Mouse (Mus musculus) intestine, postnatal 0 days (tissue): ENCODE data around the gene Grik4. TPM values are rescaled to one million over a fixed set of nuclear protein-coding genes. Genes with fewer than 3 reads are reported as not detected.

Experiments used
- ATAC-seq: fragments of 200-750 bp; cut with Nextera tagmentation; 2 replicates; pipeline ENCODE4 v1.8.0; 2017; ENCODE audit warnings: mild to moderate bottlenecking, moderate TSS enrichment, moderate library complexity
- H3K27ac ChIP-seq: fragments of 300-500 bp; sonication (generic); 2 replicates; pipeline ENCODE4 v1.5.1; 2014; ENCODE audit warnings: mild to moderate bottlenecking, low read depth, low read length, moderate library complexity
- H3K27me3 ChIP-seq: fragments of 300-500 bp; sonication (generic); replicated peaks from 2 replicates; pipeline ENCODE4 v1.6.1; 2014; ENCODE audit warnings: low read length, mixed read lengths; ENCODE audit not compliant: control insufficient read depth, insufficient read depth
- H3K36me3 ChIP-seq: fragments of 300-500 bp; sonication (generic); 2 replicates; pipeline ENCODE4 v1.6.1; 2014; ENCODE audit warnings: mild to moderate bottlenecking, moderate library complexity; ENCODE audit not compliant: control insufficient read depth, insufficient read depth
- H3K4me1 ChIP-seq: fragments of 300-500 bp; sonication (generic); replicated peaks from 2 replicates; pipeline ENCODE4 v1.6.1; 2014; ENCODE audit warnings: antibody characterized with exemption, low read length, mixed read lengths; ENCODE audit not compliant: control insufficient read depth, insufficient read depth
- H3K4me2 ChIP-seq: fragments of 300-500 bp; sonication (generic); replicated peaks from 2 replicates; pipeline ENCODE4 v1.6.1; 2014; ENCODE audit warnings: low read depth, mild to moderate bottlenecking, moderate library complexity
- H3K4me3 ChIP-seq: fragments of 300-500 bp; sonication (generic); 2 replicates; pipeline ENCODE4 v1.5.1; 2014; ENCODE audit warnings: low read depth, low read length
- H3K9ac ChIP-seq: fragments of 300-500 bp; sonication (generic); 2 replicates; pipeline ENCODE4 v1.6.1; 2014; ENCODE audit warnings: mild to moderate bottlenecking, low read depth, low read length
- H3K9me3 ChIP-seq: fragments of 300-500 bp; sonication (generic); 2 replicates; pipeline ENCODE4 v1.6.1; 2016; ENCODE audit warnings: mixed run types; ENCODE audit not compliant: control insufficient read depth
- CTCF ChIP-seq: sonication (generic); IDR thresholded peaks from 2 replicates; pipeline ENCODE4 v1.5.1; 2016; ENCODE audit warnings: low read depth, mild to moderate bottlenecking, control low read depth, antibody characterized with exemption, moderate library complexity
- WGBS: fragments of 180-500 bp; shearing (Covaris S2); extraction: QIAGEN DNeasy Blood & Tissue Kit; methylation state at CpG from one replicate; pipeline ENCODE4 v1.1.7; 2014; 5-methylcytosine and 5-hydroxymethylcytosine counted together
- polyA plus RNA-seq: library from polyadenylated mRNA; unstranded; fragments of >200 nt; fragmentation: Nextera tagmentation; extraction: Ambion mirVana; gene quantifications from 2 replicates; pipeline ENCODE4 v1.2.1, GENCODE M21; 2015

Gene Grik4
- polyA plus RNA-seq, 1 experiment from 2014 or later, result 0.68 TPM

- Histone ChIP-seq H3K4me1 (no peaks in the 10 kb centered on the region), H3K27me3 (no peaks in the 10 kb centered on the region), H3K4me3 (no peak overlapping the region), H3K9me3 (no peaks in the 10 kb centered on the region), H3K9ac (no peak overlapping the region), H3K36me3 (no peaks in the 10 kb centered on the region), H3K27ac (no peak overlapping the region), H3K4me2 (no peak overlapping the region)
- no peak for TF ChIP-seq CTCF
- WGBS, result 73% methylated on average over 5 of the region's 5 CpGs
- no peak for ATAC-seq
Observed at GRCm38 (mm10) chr9:42686104-42686503, 258.2 kb downstream of the Grik4 start.

- Histone ChIP-seq H3K9me3 (no peaks in the 10 kb centered on the region), H3K4me2 (peak overlapping the region; percentile 54; the same call in 1 of the 2 replicates), H3K27me3 (no peaks in the 10 kb centered on the region), H3K4me1 (0 out of 2 replicates have a peak, but pooled peaks cover 4% of the 10 kb centered on the region), H3K27ac (peak overlapping the region; percentile 79; the same call in 1 of the 2 replicates), H3K36me3 (no peaks in the 10 kb centered on the region), H3K4me3 (no peak overlapping the region), H3K9ac (no peak overlapping the region)
- 47% methylated on average over 5 of the region's 5 CpGs for WGBS
- no peak for TF ChIP-seq CTCF
- ATAC-seq, result no peak
Observed at GRCm38 (mm10) chr9:42674017-42674412, 270.3 kb downstream of the Grik4 start.

GRCm38 (mm10) chr9:42673385-42674016, 270.8 kb downstream of the Grik4 start:
- H3K4me3 ChIP-seq, result no peak overlapping the region
- H3K27ac ChIP-seq, result peak overlapping the region; percentile 79
- no peaks in the 10 kb centered on the region for H3K27me3 ChIP-seq
- H3K36me3 ChIP-seq, result no peaks in the 10 kb centered on the region
- peak; percentile 76 for ATAC-seq
- TF ChIP-seq CTCF, result no peak; the same call in 1 of the 2 replicates
- WGBS, result 25% methylated on average over 12 of the region's 12 CpGs
- no peaks in the 10 kb centered on the region for H3K9me3 ChIP-seq
- 0 out of 2 replicates have a peak, but pooled peaks cover 4% of the 10 kb centered on the region for H3K4me1 ChIP-seq
- 0 out of 2 replicates have a peak overlapping the region, but pooled peaks have one; percentile 34 for H3K9ac ChIP-seq
- H3K4me2 ChIP-seq, result peak overlapping the region; percentile 54

- peak; percentile 60 for ATAC-seq
- WGBS, result 31% methylated on average over 8 of the region's 8 CpGs
- TF ChIP-seq CTCF, result no peak
Observed at GRCm38 (mm10) chr9:42672982-42673381, 271.3 kb downstream of the Grik4 start.

GRCm38 (mm10) chr9:42670619-42671018, 273.7 kb downstream of the Grik4 start:
- no peaks in the 10 kb centered on the region for H3K36me3 ChIP-seq
- 22% methylated on average over 2 of the region's 2 CpGs for WGBS
- H3K4me2 ChIP-seq, result no peak overlapping the region
- no peaks in the 10 kb centered on the region for H3K9me3 ChIP-seq
- 0 out of 2 replicates have a peak, but pooled peaks cover 4% of the 10 kb centered on the region for H3K4me1 ChIP-seq
- TF ChIP-seq CTCF, result no peak
- ATAC-seq, result no peak
- H3K9ac ChIP-seq, result no peak overlapping the region
- no peaks in the 10 kb centered on the region for H3K27me3 ChIP-seq
- H3K27ac ChIP-seq, result no peak overlapping the region
- no peak overlapping the region for H3K4me3 ChIP-seq

More at GRCm38 (mm10) chr9:42672982-42673381, 271.3 kb downstream of the Grik4 start:
- H3K27ac ChIP-seq, result peak overlapping the region; percentile 79
- no peak overlapping the region for H3K4me3 ChIP-seq
- H3K9me3 ChIP-seq, result no peaks in the 10 kb centered on the region
- H3K36me3 ChIP-seq, result no peaks in the 10 kb centered on the region
- no peak overlapping the region for H3K9ac ChIP-seq
- peak overlapping the region; percentile 54 for H3K4me2 ChIP-seq
- H3K27me3 ChIP-seq, result no peaks in the 10 kb centered on the region
- 0 out of 2 replicates have a peak, but pooled peaks cover 4% of the 10 kb centered on the region for H3K4me1 ChIP-seq

- WGBS, result 68% methylated on average over 1 of the region's 1 CpGs
- no peak for TF ChIP-seq CTCF
- Histone ChIP-seq H3K9me3 (no peaks in the 10 kb centered on the region), H3K9ac (no peak overlapping the region), H3K27ac (no peak overlapping the region), H3K4me2 (no peak overlapping the region), H3K4me3 (no peak overlapping the region), H3K36me3 (no peaks in the 10 kb centered on the region), H3K4me1 (no peaks in the 10 kb centered on the region), H3K27me3 (no peaks in the 10 kb centered on the region)
- no peak for ATAC-seq
Observed at GRCm38 (mm10) chr9:42661481-42661880, 282.8 kb downstream of the Grik4 start.
